Mouse (Mus musculus): ENCODE measurements around the gene Hecw2. TPM values are rescaled to one million over a fixed set of nuclear protein-coding genes. Genes with fewer than 3 reads are reported as not detected.
A peak's percentile ranks its signal among the peaks of the same experiment; 100 is the strongest.

Gene Hecw2
- polyA plus RNA-seq, 1 experiment from 2014 or later = 2.2 TPM

GRCm38 (mm10) chr1:53823687-53824445 lies 371.1 kb downstream of the Hecw2 start:
- Histone ChIP-seq H3K4me2 (replicated peaks; ENCODE audit: low read depth, low read length) (peak overlapping the region; percentile 27; the same call in 1 of the 2 replicates), H3K4me1 (ENCODE audit: control insufficient read depth, insufficient read depth, low read length) (0 out of 2 replicates have a peak, but pooled peaks cover 5% of the 10 kb centered on the region), H3K27me3 (ENCODE audit: control insufficient read depth, insufficient read depth, low read length) (no peaks in the 10 kb centered on the region), H3K9ac (ENCODE audit: low read depth, low read length) (0 out of 2 replicates have a peak overlapping the region, but pooled peaks have one; percentile 23), H3K4me3 (ENCODE audit: low read length) (peak overlapping the region; percentile 21; the same call in 1 of the 2 replicates), H3K36me3 (ENCODE audit: control insufficient read depth, insufficient read depth, low read length) (no peaks in the 10 kb centered on the region), H3K27ac (ENCODE audit: low read depth, low read length) (peak overlapping the region; percentile 32; the same call in 1 of the 2 replicates), H3K9me3 (ENCODE audit: control insufficient read depth, low read length) (no peaks in the 10 kb centered on the region)
- WGBS = 6% methylated on average over 10 of the region's 10 CpGs
- ATAC-seq (ENCODE audit: low FRiP score, low TSS enrichment) = peak; percentile 92

- Histone ChIP-seq H3K9me3 (ENCODE audit: control insufficient read depth, low read length) (no peaks in the 10 kb centered on the region), H3K4me1 (ENCODE audit: control insufficient read depth, insufficient read depth, low read length) (0 out of 2 replicates have a peak, but pooled peaks cover 5% of the 10 kb centered on the region), H3K27me3 (ENCODE audit: control insufficient read depth, insufficient read depth, low read length) (no peaks in the 10 kb centered on the region), H3K4me3 (ENCODE audit: low read length) (no peak overlapping the region), H3K27ac (ENCODE audit: low read depth, low read length) (no peak overlapping the region), H3K36me3 (ENCODE audit: control insufficient read depth, insufficient read depth, low read length) (no peaks in the 10 kb centered on the region), H3K9ac (ENCODE audit: low read depth, low read length) (no peak overlapping the region), H3K4me2 (replicated peaks; ENCODE audit: low read depth, low read length) (no peak overlapping the region)
- no peak for ATAC-seq (ENCODE audit: low FRiP score, low TSS enrichment)
Observed at GRCm38 (mm10) chr1:53821983-53822382, 373.0 kb downstream of the Hecw2 start.

DNA sequence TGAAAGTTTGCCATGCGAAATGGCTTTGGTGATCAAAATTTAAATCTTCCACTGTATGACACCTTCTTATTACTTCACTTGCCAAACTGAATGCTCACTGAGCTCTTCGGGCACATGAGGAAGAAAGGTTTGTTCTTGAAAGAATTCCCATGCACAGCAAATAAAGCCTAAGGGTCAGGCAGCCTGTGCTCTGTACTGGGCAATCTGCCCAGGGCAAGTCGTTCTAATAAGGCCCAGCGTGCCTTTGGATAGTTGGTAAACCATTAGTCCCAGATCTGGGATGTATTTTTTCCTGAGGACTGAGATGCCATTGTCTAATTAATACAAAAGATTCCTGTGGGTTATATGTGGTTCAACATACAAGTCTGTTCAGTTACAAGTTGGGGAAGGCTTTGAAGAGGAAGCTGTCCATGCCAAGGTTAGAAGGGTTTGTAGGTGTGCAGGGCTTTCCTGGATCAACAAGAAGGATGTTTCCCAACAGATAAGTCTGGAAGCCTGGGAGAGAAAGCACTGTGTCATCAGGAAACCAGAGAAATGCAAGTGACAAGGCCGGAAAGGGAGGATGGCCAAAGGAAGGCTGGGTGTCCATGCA lies 374.8 kb downstream of the Hecw2 start:
- Histone ChIP-seq H3K4me1 (ENCODE audit: control insufficient read depth, insufficient read depth, low read length) (0 out of 2 replicates have a peak, but pooled peaks cover 5% of the 10 kb centered on the region), H3K27ac (ENCODE audit: low read depth, low read length) (no peak overlapping the region), H3K27me3 (ENCODE audit: control insufficient read depth, insufficient read depth, low read length) (no peaks in the 10 kb centered on the region), H3K4me3 (ENCODE audit: low read length) (no peak overlapping the region), H3K36me3 (ENCODE audit: control insufficient read depth, insufficient read depth, low read length) (no peaks in the 10 kb centered on the region), H3K9me3 (ENCODE audit: control insufficient read depth, low read length) (no peaks in the 10 kb centered on the region), H3K9ac (ENCODE audit: low read depth, low read length) (no peak overlapping the region), H3K4me2 (replicated peaks; ENCODE audit: low read depth, low read length) (no peak overlapping the region)
- ATAC-seq (ENCODE audit: low FRiP score, low TSS enrichment) = no peak
- 77% methylated on average over 5 of the region's 5 CpGs for WGBS

DNA sequence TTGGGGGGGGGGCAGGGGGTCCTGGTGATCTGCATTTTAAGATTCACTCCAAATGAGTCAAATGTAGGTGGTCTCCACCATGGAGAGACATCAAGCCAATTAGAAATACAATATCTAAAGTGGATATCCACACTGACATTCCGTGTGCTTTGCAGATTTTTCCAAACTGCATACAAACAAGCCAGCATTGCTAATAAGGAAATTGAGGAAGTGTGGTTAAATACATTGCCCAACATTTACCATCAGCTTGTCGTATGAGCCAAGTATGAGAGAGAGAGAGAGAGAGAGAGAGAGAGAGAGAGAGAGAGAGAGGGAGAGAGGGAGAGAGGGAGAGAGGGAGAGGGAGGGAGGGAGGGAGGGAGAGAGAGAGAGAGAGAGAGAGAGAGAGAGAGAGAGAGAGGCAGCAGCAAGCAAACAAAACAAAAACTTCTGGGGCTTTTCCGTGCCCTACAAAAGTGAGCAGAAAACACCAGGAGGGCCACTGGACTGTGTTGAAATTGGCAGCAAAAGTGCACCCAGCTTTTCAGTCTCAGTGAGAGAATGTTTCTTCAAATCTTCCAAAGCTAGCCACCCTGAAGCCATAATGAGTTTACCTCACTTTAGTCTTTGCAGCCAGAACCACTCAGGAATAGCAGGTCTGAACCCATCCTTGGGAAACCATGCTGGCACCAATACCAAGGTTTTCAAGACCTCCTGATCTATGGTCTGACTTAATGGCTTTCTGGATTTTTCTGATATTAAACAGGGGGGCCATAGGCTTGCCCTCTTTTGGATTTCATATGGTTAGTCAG lies 376.7 kb downstream of the Hecw2 start:
- Histone ChIP-seq H3K9me3 (ENCODE audit: control insufficient read depth, low read length) (no peaks in the 10 kb centered on the region), H3K4me3 (ENCODE audit: low read length) (no peak overlapping the region), H3K27me3 (ENCODE audit: control insufficient read depth, insufficient read depth, low read length) (no peaks in the 10 kb centered on the region), H3K27ac (ENCODE audit: low read depth, low read length) (no peak overlapping the region), H3K36me3 (ENCODE audit: control insufficient read depth, insufficient read depth, low read length) (no peaks in the 10 kb centered on the region), H3K4me1 (ENCODE audit: control insufficient read depth, insufficient read depth, low read length) (no peaks in the 10 kb centered on the region), H3K4me2 (replicated peaks; ENCODE audit: low read depth, low read length) (no peak overlapping the region), H3K9ac (ENCODE audit: low read depth, low read length) (no peak overlapping the region)
- 43% methylated on average over 3 of the region's 3 CpGs for WGBS
- ATAC-seq (ENCODE audit: low FRiP score, low TSS enrichment) = no peak

- H3K4me2 ChIP-seq (replicated peaks; ENCODE audit: low read depth, low read length) = no peak overlapping the region
- H3K4me3 ChIP-seq (ENCODE audit: low read length) = no peak overlapping the region
- 24% methylated on average over 2 of the region's 2 CpGs for WGBS
- no peaks in the 10 kb centered on the region for H3K9me3 ChIP-seq (ENCODE audit: control insufficient read depth, low read length)
- no peaks in the 10 kb centered on the region for H3K36me3 ChIP-seq (ENCODE audit: control insufficient read depth, insufficient read depth, low read length)
- no peak overlapping the region for H3K9ac ChIP-seq (ENCODE audit: low read depth, low read length)
- no peaks in the 10 kb centered on the region for H3K4me1 ChIP-seq (ENCODE audit: control insufficient read depth, insufficient read depth, low read length)
- no peak overlapping the region for H3K27ac ChIP-seq (ENCODE audit: low read depth, low read length)
- no peaks in the 10 kb centered on the region for H3K27me3 ChIP-seq (ENCODE audit: control insufficient read depth, insufficient read depth, low read length)
- no peak for ATAC-seq (ENCODE audit: low FRiP score, low TSS enrichment)
Observed at GRCm38 (mm10) chr1:53816353-53816752, 378.6 kb downstream of the Hecw2 start.

DNA sequence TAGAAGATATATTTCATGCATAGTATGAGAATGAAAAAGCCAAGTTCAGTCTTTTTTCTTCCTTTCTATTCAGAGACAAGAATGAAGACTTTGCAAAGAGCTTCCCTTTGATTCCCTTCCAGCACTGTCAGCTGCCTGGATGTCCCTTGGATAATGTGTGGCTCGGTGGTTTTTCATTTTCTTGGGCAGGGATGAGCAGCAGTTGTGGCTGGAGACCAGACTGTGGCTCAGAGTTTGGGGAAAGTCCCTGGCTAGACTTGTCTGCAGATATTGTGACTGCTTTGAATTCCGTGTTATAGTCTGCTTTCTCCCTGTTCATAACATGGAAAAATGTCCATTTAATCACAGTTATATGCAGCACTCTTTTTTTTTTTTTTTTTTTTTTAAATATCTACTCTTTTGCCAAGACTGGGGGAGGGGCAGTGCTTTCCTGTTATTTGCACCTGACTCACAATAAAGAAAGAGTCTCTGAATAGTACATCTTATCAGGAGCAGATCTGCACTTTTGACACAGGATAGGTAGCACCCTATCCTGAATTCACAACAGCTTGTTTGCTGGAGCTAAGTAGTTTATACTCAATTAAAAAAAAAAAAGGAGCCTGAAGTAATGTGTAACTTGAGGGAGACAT lies 380.8 kb downstream of the Hecw2 start:
- H3K9ac ChIP-seq (ENCODE audit: low read depth, low read length) = no peak overlapping the region
- no peaks in the 10 kb centered on the region for H3K27me3 ChIP-seq (ENCODE audit: control insufficient read depth, insufficient read depth, low read length)
- no peak for ATAC-seq (ENCODE audit: low FRiP score, low TSS enrichment)
- no peaks in the 10 kb centered on the region for H3K9me3 ChIP-seq (ENCODE audit: control insufficient read depth, low read length)
- WGBS = 65% methylated on average over 2 of the region's 2 CpGs
- no peak overlapping the region for H3K4me2 ChIP-seq (replicated peaks; ENCODE audit: low read depth, low read length)
- H3K27ac ChIP-seq (ENCODE audit: low read depth, low read length) = no peak overlapping the region
- H3K36me3 ChIP-seq (ENCODE audit: control insufficient read depth, insufficient read depth, low read length) = no peaks in the 10 kb centered on the region
- no peaks in the 10 kb centered on the region for H3K4me1 ChIP-seq (ENCODE audit: control insufficient read depth, insufficient read depth, low read length)
- H3K4me3 ChIP-seq (ENCODE audit: low read length) = no peak overlapping the region

DNA sequence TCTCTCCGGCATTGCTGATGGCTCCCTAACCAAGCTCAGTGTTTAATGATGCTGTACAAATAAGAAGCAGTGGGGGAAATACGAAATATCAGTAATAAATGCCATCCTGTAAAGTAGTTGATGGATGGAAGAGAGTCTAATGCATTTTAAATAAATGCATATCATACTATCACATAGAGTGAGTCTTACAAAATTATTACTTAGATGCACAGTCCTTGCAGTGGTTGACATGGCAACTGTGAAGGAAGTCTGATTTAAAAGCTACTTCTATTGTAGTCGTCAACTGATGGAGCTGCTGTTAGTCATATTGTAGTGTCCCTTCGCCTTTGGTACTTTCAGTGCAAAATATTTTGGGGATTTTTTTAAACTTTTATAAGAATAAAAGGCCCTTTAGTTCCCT lies 383.0 kb downstream of the Hecw2 start:
- 83% methylated on average over 4 of the region's 4 CpGs for WGBS
- no peaks in the 10 kb centered on the region for H3K4me1 ChIP-seq (ENCODE audit: control insufficient read depth, insufficient read depth, low read length)

GRCm38 (mm10) chr1:53808229-53808628 lies 386.7 kb downstream of the Hecw2 start:
- Histone ChIP-seq H3K9me3 (ENCODE audit: control insufficient read depth, low read length) (no peaks in the 10 kb centered on the region), H3K9ac (ENCODE audit: low read depth, low read length) (no peak overlapping the region), H3K27ac (ENCODE audit: low read depth, low read length) (no peak overlapping the region), H3K4me3 (ENCODE audit: low read length) (no peak overlapping the region), H3K4me2 (replicated peaks; ENCODE audit: low read depth, low read length) (no peak overlapping the region), H3K27me3 (ENCODE audit: control insufficient read depth, insufficient read depth, low read length) (no peaks in the 10 kb centered on the region), H3K36me3 (ENCODE audit: control insufficient read depth, insufficient read depth, low read length) (no peaks in the 10 kb centered on the region), H3K4me1 (ENCODE audit: control insufficient read depth, insufficient read depth, low read length) (no peaks in the 10 kb centered on the region)
- 72% methylated on average over 2 of the region's 2 CpGs for WGBS
- no peak for ATAC-seq (ENCODE audit: low FRiP score, low TSS enrichment)

More for the DNA sequence above, 383.0 kb downstream of the Hecw2 start:
- ATAC-seq (ENCODE audit: low FRiP score, low TSS enrichment) = no peak
- H3K4me3 ChIP-seq (ENCODE audit: low read length) = no peak overlapping the region
- H3K9me3 ChIP-seq (ENCODE audit: control insufficient read depth, low read length) = no peaks in the 10 kb centered on the region
- no peak overlapping the region for H3K27ac ChIP-seq (ENCODE audit: low read depth, low read length)
- no peaks in the 10 kb centered on the region for H3K36me3 ChIP-seq (ENCODE audit: control insufficient read depth, insufficient read depth, low read length)
- no peaks in the 10 kb centered on the region for H3K27me3 ChIP-seq (ENCODE audit: control insufficient read depth, insufficient read depth, low read length)
- H3K4me2 ChIP-seq (replicated peaks; ENCODE audit: low read depth, low read length) = no peak overlapping the region
- H3K9ac ChIP-seq (ENCODE audit: low read depth, low read length) = no peak overlapping the region
